8 mouse cellular contexts compared by ENCODE assay signal in the genomic region with DNA sequence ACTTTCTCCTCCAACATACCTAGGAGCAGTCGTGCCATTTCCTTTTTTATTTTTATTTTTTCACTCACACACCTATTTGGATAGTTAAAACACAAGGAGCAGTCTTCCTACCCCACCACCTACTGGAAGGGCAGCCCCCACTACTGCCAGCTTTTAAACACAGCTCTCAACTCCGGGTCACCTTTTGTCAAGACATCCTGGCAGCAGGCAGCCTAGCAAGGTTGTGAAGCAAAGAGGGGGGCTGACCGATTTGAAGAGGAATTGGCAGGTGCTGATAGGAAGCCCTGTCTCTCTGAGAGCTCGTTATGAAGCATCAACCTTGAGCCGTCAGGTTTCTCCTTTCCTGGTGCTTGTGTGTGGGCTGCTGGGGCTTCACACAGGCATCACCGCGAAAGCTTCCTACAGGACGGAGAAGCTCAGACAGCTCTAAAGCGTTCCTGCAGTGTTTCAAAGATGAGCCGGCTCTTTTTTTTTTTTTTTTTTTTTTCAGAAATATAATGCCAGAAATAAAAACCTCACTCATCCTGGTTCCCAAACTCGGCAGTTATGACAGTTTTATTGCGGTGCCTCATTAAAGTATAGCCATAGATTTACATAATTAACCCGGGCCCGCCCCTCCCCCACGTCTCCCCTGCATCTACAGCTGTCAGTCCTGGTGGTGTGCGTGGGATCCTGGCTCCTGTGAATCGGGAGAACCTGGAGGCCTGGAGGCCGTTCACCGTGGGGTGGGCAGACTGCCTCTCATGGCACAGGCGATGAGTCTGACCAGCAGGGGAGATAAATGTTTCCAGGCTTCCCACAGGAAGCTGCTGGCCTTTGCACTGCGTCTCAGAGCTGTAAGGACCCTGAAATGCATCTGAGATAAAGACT.
DNase-seq lines count a peak whose midpoint lies in the region; ATAC-seq and TF ChIP-seq lines count a peak whose summit lies in the region.

No protein-coding gene starts in this region.

- H3K27ac ChIP-seq in forebrain, embryonic 13.5 days = no peak overlapping the region
- H3K27ac ChIP-seq in forebrain, embryonic 10.5 days = no peak overlapping the region
- no peak overlapping the region for H3K27ac ChIP-seq in neural tube, embryonic 11.5 days (ENCODE audit: low read depth, low read length)
- H3K27ac ChIP-seq in left cerebral cortex, adult 2 months = peak overlapping the region; percentile 24; the same call in 1 of the 2 replicates

- 38% methylated on average over 21 of the region's 21 CpGs for WGBS in forebrain, embryonic 13.5 days
- WGBS in forebrain, embryonic 10.5 days = 54% methylated on average over 21 of the region's 21 CpGs
- WGBS in neural tube, embryonic 11.5 days = 48% methylated on average over 21 of the region's 21 CpGs

- peak overlapping the region; percentile 42 for H3K4me2 ChIP-seq in forebrain, embryonic 13.5 days
- no peak overlapping the region for H3K4me2 ChIP-seq in neural tube, embryonic 11.5 days (ENCODE audit: low read depth)

- H3K36me3 ChIP-seq in forebrain, embryonic 13.5 days (ENCODE audit: poor library complexity, severe bottlenecking) = no peaks in the 10 kb centered on the region
- H3K36me3 ChIP-seq in forebrain, embryonic 10.5 days (replicated peaks) = no peaks in the 10 kb centered on the region
- no peaks in the 10 kb centered on the region for H3K36me3 ChIP-seq in neural tube, embryonic 11.5 days (ENCODE audit: control insufficient read depth, insufficient read depth, low read length)

- DNase-seq in forebrain, embryonic 10.5 days (ENCODE audit: extremely low spot score, low spot score) = no peak
- peak; percentile 25 for DNase-seq in neural tube, embryonic 11.5 days (ENCODE audit: low spot score)
- DNase-seq in neural tube, embryonic 10.5 days (ENCODE audit: extremely low spot score, low spot score) = no peak
- DNase-seq in left cerebral cortex, adult 2 months (ENCODE audit: extremely low spot score in 1 of 2, low spot score in 2 of 2) = peak; percentile 37 to 46
- peak; percentile 60 to 64 for DNase-seq in right cerebral cortex, adult 2 months (ENCODE audit: low spot score in 2 of 2)
- DNase-seq in thymus, postnatal 36 days = no peak
- DNase-seq in adrenal gland, postnatal 4 days (ENCODE audit: low spot score in 2 of 2) = no peak

- H3K4me3 ChIP-seq in forebrain, embryonic 13.5 days = no peak overlapping the region
- H3K4me3 ChIP-seq in forebrain, embryonic 10.5 days = no peak overlapping the region; the same call in 1 of the 2 replicates
- no peak overlapping the region for H3K4me3 ChIP-seq in neural tube, embryonic 11.5 days (ENCODE audit: low read depth, low read length)
- peak overlapping the region; percentile 31 for H3K4me3 ChIP-seq in left cerebral cortex, adult 2 months

- peak; percentile 57 for ATAC-seq in forebrain, embryonic 13.5 days
- ATAC-seq in neural tube, embryonic 11.5 days (ENCODE audit: insufficient read depth, low FRiP score, low TSS enrichment) = no peak

- peaks cover 19% of the 10 kb centered on the region for H3K9me3 ChIP-seq in forebrain, embryonic 13.5 days (replicated peaks)
- H3K9me3 ChIP-seq in forebrain, embryonic 10.5 days = peaks cover 26% of the 10 kb centered on the region
- H3K9me3 ChIP-seq in neural tube, embryonic 11.5 days (ENCODE audit: control insufficient read depth, low read length) = no peaks in the 10 kb centered on the region

- TF ChIP-seq CTCF in left cerebral cortex, adult 2 months (IDR thresholded peaks at IDR 0.05) = no peak; the same call in 1 of the 2 replicates

- H3K4me1 ChIP-seq in forebrain, embryonic 13.5 days = peaks cover 4% of the 10 kb centered on the region; the same call in 1 of the 2 replicates
- H3K4me1 ChIP-seq in forebrain, embryonic 10.5 days = peaks cover 4% of the 10 kb centered on the region; the same call in 1 of the 2 replicates
- no peaks in the 10 kb centered on the region for H3K4me1 ChIP-seq in neural tube, embryonic 11.5 days (ENCODE audit: control insufficient read depth, insufficient read depth, low read length)

- H3K27me3 ChIP-seq in forebrain, embryonic 13.5 days = no peaks in the 10 kb centered on the region
- no peaks in the 10 kb centered on the region for H3K27me3 ChIP-seq in forebrain, embryonic 10.5 days (ENCODE audit: poor library complexity, severe bottlenecking)
- H3K27me3 ChIP-seq in neural tube, embryonic 11.5 days (ENCODE audit: control insufficient read depth, insufficient read depth, low read length) = no peaks in the 10 kb centered on the region

- intact Hi-C loops in left cerebral cortex, adult 2 months (cut with DNase I) = no loop called here

- H3K9ac ChIP-seq in forebrain, embryonic 13.5 days = no peak overlapping the region
- no peak overlapping the region for H3K9ac ChIP-seq in neural tube, embryonic 11.5 days (ENCODE audit: low read length)

Comparison
In these comparisons a context has a peak if more than half of its experiments do, and no peak if none do; other contexts are left out.
1. DNase-seq: peak in neural tube, embryonic 11.5 days (single experiment), left cerebral cortex, adult 2 months (2 of 2) and right cerebral cortex, adult 2 months (2 of 2); none in forebrain, embryonic 10.5 days (single experiment), neural tube, embryonic 10.5 days (single experiment), thymus, postnatal 36 days (0 of 2) and adrenal gland, postnatal 4 days (0 of 2).